Mouse (Mus musculus) hindlimb bud, embryonic 11.5 days (tissue): ENCODE measurements at regions not wholly inside any gene's neighbourhood (a gene's known extent, or its start where the extent isn't known, plus 50 kb on each side); places are given as distances from the start of the nearest gene placed in this dataset.

ENCODE experiments used
- DNase-seq: peaks from one replicate; pipeline ENCODE4 v3.0.0-alpha.2; 2012; ENCODE audit warnings: low read depth, low spot score; ENCODE audit errors: extremely low spot score

DNA sequence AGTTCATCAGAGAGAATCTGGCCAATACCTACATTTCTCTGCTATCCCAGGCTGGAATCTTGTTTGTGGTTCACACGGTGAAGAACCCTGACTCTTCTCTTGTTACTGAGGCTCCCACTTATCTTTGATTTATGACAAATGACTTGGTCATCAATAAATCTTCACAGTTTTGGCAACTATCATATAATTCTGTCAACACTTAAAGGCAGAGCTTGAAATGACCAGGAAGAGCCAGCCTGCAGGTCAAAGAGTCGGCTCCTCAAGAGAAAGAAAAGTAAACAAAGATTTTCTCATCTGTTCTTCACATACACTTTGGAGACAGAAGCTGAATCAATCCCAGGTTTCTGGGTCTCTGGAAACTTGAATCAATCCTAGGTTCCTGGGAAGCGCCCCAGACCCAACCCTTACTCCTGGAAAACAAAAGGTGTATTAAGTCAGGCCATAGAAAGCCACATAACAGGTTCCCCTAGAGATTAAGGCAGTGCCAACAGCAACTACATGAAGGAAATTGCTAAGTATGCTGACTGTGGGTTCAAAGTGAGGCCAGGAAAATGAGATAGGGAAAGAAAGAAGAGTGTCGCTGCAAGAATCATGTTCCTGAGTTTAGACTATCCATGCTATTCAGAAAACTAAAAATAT is 56.7 kb upstream of the Mad2l1 start:
- DNase-seq: no peak

DNA sequence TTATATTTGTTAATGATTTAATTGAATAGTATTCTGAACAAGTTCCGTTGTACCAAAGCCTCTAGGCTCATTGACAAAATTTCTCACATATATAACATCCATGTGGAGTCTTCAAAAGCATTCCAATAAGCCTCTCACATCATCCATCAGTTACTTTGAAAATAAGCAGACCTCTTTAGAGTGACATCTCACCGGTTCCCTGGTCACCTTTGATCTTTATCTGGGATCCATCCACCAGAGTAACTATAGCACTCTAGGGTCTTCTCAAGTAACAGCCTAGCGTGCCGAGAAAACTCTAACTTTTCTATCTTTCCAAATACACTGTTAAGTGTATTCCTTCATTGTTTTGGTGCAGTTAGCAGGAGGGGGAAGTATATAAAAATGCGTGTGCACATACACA is 55.6 kb upstream of the Mad2l1 start:
- no peak for DNase-seq

GRCm38 (mm10) chr6:66480207-66480606 is 55.0 kb upstream of the Mad2l1 start:
- DNase-seq: no peak

DNA sequence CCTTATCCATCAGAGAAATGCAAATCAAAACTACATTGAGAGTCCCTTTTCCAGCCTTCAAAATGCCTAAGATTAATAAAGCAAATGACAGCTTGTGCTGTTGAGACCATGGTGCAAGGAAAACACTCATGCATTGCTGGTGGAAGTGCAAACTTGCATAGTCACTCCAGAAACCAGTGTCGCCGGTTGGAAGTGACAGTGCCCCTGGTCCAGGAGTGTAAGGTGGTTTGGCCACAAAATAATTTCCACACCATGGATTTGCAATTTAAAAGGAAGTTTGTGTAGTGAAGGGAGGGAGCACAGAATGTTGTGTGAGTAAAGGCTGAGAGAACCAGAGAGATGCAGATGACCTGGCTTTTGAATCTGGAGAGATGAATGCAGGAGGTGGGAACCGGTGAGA is 52.4 kb upstream of the Mad2l1 start:
- no peak for DNase-seq
